Mouse (Mus musculus) granulocyte monocyte progenitor cell, adult 5-6 weeks (primary cell): ENCODE measurements around the gene Phykpl. TPM values are rescaled to one million over a fixed set of nuclear protein-coding genes. Genes with fewer than 3 reads are reported as not detected.

ENCODE experiments used
- ATAC-seq: replicated peaks from 2 replicates; pipeline ENCODE4 v1.8.0; 2016; ENCODE audit warnings: mild to moderate bottlenecking, moderate TSS enrichment, inconsistent platforms; ENCODE audit not compliant: poor library complexity, severe bottlenecking
- total RNA-seq, 2 experiments: library from RNA; stranded (forward) in 1 of 2; stranded (reverse) in 1 of 2; fragments of 200-712, 200-1000 nt in 1 of 2; fragments of >200 nt in 1 of 2; fragmentation: Nextera tagmentation in 1 of 2; gene quantifications; 2 replicates each; pipeline ENCODE4 v1.2.3; 2014 to 2017

Gene Phykpl
- total RNA-seq (2014; fragmentation: Nextera tagmentation) (25.1 and 25.2 TPM in 2 replicates), total RNA-seq (2017) (11.0 and 13.4 TPM in 2 replicates)

DNA sequence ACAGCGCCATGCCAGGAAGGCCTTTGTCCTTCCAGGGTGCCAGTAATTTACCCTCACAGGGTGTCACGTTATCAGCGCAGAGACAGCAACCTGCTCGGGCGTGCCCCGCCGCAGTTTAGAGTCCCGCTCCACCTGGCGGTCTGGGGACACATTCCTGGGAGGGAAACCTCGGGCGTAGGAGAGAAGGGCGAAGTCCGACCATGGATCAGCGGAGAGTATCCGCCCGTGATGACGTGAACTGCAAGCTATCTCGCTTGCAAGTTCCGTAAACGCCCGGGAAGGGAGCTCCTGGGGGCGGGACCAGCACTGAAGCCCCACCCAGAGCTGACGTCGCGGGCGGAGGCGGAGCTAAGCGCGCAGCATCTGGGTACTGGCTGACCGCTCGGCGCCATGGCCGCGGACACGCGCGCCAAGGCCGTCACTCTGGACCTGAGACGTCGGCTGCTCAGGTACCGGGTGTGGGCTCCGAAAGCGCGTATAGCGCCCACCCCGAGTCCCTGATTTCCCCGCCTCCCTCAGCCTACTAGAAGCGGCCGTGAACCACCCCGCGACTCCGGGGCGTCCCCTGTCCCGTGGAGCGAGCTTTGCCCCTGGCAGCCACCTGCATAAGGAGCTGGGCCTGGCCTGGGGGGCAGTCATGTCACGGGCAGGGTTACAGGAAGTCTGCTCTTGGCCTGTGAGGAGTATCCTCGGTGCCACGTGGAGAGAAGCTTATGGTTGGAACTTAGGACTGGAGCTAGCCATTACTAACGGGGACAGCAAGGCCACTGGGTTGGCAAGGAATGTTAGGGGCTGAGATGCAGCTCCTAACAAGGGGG, at the start of gene Phykpl:
Gene Phykpl (plus strand): TSS at position 327 of the 818 bp plus-strand sequence.
- ATAC-seq, result peak; percentile 75

- no peak for ATAC-seq
Measured at GRCm38 (mm10) chr11:51538388-51538787, 46.2 kb upstream of the Phykpl start.

- ATAC-seq, result peak; percentile 38
Measured at GRCm38 (mm10) chr11:51538919-51539758, 45.4 kb upstream of the Phykpl start.

GRCm38 (mm10) chr11:51539759-51540282, 44.7 kb upstream of the Phykpl start:
- ATAC-seq, result peak; percentile 97

- no peak for ATAC-seq
Measured at GRCm38 (mm10) chr11:51542424-51542823, 42.1 kb upstream of the Phykpl start.

GRCm38 (mm10) chr11:51543487-51544050, 41.0 kb upstream of the Phykpl start:
- no peak for ATAC-seq

DNA sequence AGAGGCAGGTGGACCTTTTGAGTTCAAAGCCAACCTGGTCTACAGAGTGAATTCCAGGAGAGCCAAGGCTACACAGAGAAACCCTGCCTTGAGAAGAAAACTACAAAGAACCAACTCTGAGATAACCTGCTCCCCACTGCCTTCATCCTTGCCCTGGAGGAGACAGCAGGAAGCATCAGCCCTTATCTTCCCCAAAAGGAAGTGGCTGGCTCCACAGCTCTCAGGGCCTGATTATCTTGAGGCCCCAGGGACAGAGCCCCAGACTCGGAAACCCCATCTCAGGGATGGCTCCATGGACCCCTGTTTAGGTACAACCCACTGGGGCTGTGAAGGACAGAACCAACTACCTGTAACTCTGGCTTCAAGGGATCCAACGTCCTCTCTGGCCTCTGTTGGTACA, 40.1 kb upstream of the Phykpl start:
- ATAC-seq, result no peak

- ATAC-seq, result no peak
Measured at GRCm38 (mm10) chr11:51545811-51546210, 38.7 kb upstream of the Phykpl start.

GRCm38 (mm10) chr11:51551253-51551652, 33.3 kb upstream of the Phykpl start:
- peak; percentile 75 for ATAC-seq

DNA sequence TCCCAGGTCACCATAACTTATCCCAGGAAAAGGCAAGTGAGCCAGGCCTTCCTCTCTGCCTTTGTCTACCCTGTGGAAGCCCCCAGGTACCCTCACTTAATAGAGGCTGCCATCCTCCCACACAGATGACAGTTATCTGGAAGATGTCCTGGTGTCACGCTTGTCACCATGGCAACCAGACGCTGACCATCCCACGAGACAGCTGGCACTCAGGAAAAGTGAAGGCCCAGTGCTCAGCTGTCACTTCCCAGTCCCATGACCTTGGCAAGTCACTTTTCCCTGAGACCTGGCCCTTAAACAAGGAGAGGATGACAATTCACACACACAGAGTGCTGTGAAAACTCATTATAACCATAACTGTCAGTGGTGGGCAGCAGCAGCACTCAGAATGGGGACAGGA, 32.5 kb upstream of the Phykpl start:
- ATAC-seq, result no peak

- ATAC-seq, result no peak
Measured at GRCm38 (mm10) chr11:51554590-51554989, 30.0 kb upstream of the Phykpl start.

DNA sequence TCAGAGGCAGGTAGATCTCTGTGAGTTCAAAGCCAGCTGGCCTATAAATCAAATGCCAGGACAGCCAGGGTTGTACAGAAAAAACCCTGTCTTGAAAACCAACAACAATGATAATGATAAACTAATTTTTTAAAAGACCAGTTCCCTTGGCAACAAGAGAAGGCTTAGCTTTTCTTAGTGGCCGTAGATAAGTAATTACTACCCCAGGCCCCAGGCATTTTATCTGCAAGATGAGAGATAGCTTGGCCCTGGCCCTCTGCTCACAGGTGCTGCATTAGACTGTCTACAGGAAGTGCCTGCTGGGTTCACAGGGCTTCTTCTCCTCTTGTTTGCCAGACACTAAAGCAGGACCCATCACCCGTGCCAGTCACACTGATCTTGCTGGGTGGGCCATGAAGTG, 29.5 kb upstream of the Phykpl start:
- ATAC-seq, result no peak

GRCm38 (mm10) chr11:51563276-51563675, 21.3 kb upstream of the Phykpl start:
- ATAC-seq, result no peak

DNA sequence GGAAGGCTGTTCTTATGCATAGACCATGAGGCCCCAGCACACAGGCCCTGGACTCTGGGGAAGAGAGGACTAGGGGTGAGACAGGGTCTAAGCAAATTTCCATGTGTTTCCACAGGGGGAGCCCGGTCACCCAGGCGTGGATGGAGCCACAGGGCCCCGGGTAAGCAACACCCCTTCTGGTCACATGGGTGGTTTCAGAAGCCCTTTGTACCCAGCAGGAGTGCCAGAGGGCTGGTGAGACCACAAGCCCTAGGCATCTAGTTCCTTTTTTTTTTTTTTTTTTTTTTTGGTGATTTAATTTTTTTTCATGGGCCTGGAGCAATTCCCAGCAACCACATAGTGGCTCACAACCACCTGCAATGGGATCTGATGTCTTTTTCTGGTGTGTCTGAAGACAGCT, 19.5 kb upstream of the Phykpl start:
- peak; percentile 100 for ATAC-seq

DNA sequence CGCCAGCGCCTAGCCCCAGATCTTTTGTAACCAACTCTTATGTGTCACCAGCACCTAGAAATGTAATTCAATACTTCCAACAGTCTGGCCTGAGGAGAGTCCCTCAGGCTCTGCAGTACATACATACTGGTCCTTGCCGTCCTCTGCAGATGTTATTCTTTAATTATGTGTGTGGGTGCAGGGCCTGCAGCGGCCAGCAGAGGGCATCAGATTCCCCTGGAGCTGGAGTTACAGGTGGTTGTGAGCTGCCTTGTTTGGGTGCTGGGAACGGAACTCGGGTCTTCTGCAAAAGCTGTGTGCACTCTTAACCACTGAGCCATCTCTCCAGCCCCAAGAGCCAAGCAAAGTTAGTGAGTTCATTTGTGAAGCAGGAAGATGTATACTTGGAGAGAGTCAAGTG, 18.6 kb upstream of the Phykpl start:
- no peak for ATAC-seq

- no peak for ATAC-seq
Measured at GRCm38 (mm10) chr11:51568801-51569200, 15.8 kb upstream of the Phykpl start.

- no peak for ATAC-seq
Measured at GRCm38 (mm10) chr11:51576454-51576853, 8.1 kb upstream of the Phykpl start.

GRCm38 (mm10) chr11:51577587-51577986, 7.0 kb upstream of the Phykpl start:
- ATAC-seq, result peak; percentile 83

DNA sequence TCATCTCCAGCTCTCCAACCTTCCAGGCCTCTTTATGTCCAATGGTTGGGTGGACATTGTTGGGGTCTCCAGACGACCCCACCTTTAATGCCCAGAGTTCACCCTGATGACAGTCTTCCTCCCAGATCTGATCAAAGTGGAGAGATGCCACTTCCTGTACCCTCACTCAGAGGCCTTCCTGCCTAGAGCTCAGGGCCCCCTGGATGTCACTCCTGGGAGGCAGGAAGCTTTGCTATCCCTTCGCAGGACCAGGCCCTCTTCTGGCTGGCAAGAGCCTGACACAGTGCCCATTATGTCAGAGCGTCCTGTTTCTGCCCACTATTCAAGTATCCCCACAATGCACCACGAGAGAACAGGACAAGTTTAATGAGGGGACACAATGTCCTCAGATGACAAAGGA, 5.5 kb upstream of the Phykpl start:
- ATAC-seq, result no peak

- peak; percentile 30 for ATAC-seq
Measured at GRCm38 (mm10) chr11:51582713-51583112, 1.8 kb upstream of the Phykpl start.

GRCm38 (mm10) chr11:51584057-51584430, 513 bp upstream of the Phykpl start:
- no peak for ATAC-seq
